Mouse (Mus musculus): Measurements from ENCODE around the gene Utp20. TPM values are rescaled to one million over a fixed set of nuclear protein-coding genes. Genes with fewer than 3 reads are reported as not detected.
"Not testable (repeated sequence)": the region's sequence is repeated elsewhere in the genome, so short reads cannot be mapped to it uniquely, and the experiment has no call there.

Gene Utp20
- total RNA-seq (2021): 10 to 100 TPM; 11.0 to 11.6 TPM

- peak; percentile 53 for DNase-seq (ENCODE audit: low spot score)
- intact Hi-C loops (cut with DNase I): loop anchor here (5.0 kb wide), 3 partner anchors 94 to 324 kb away; partner anchors contain the start of genes Arl1 and Chpt1
Measured at GRCm38 (mm10) chr10:88826188-88826946, at the start of gene Utp20. Utp20 (minus strand) TSS chr10:88826804.

- no peak for DNase-seq (ENCODE audit: low spot score)
- intact Hi-C loops (cut with DNase I): no loop called here
Measured at GRCm38 (mm10) chr10:88874870-88875269, 48.3 kb upstream of the Utp20 start.

- intact Hi-C loops (cut with DNase I): no loop called here
- DNase-seq (ENCODE audit: low spot score): no peak
Measured at GRCm38 (mm10) chr10:88866017-88866416, 39.4 kb upstream of the Utp20 start.

- intact Hi-C loops (cut with DNase I): no loop called here
- DNase-seq (ENCODE audit: low spot score): no peak
Measured at GRCm38 (mm10) chr10:88862293-88862692, 35.7 kb upstream of the Utp20 start.

GRCm38 (mm10) chr10:88861416-88861815 is 34.8 kb upstream of the Utp20 start:
- no peak for DNase-seq (ENCODE audit: low spot score)
- intact Hi-C loops (cut with DNase I): no loop called here

GRCm38 (mm10) chr10:88860911-88861310 is 34.3 kb upstream of the Utp20 start:
- DNase-seq (ENCODE audit: low spot score): no peak
- intact Hi-C loops (cut with DNase I): no loop called here

- intact Hi-C loops (cut with DNase I): no loop called here
- no peak for DNase-seq (ENCODE audit: low spot score)
Measured at GRCm38 (mm10) chr10:88853326-88853725, 26.7 kb upstream of the Utp20 start.

- no peak for DNase-seq (ENCODE audit: low spot score)
- intact Hi-C loops (cut with DNase I): no loop called here
Measured at GRCm38 (mm10) chr10:88849976-88850375, 23.4 kb upstream of the Utp20 start.

GRCm38 (mm10) chr10:88848876-88849476 is 22.4 kb upstream of the Utp20 start:
- no peak for DNase-seq (ENCODE audit: low spot score)
- intact Hi-C loops (cut with DNase I): no loop called here

- no peak for DNase-seq (ENCODE audit: low spot score)
- intact Hi-C loops (cut with DNase I): no loop called here
Measured at GRCm38 (mm10) chr10:88834227-88834626, 7.6 kb upstream of the Utp20 start.

GRCm38 (mm10) chr10:88828361-88828760 is 1.8 kb upstream of the Utp20 start:
- intact Hi-C loops (cut with DNase I): loop anchor here (5.0 kb wide), 3 partner anchors 96 to 326 kb away; partner anchors contain the start of genes Arl1 and Chpt1
- DNase-seq (ENCODE audit: low spot score): no peak

- DNase-seq (ENCODE audit: low spot score): no peak
- intact Hi-C loops (cut with DNase I): loop anchor here (5.0 kb wide), 3 partner anchors 95 to 325 kb away; partner anchors contain the start of genes Arl1 and Chpt1
Measured at GRCm38 (mm10) chr10:88827596-88827995, 992 bp upstream of the Utp20 start.

GRCm38 (mm10) chr10:88826947-88827306 is 323 bp upstream of the Utp20 start:
- not testable (repeated sequence) for DNase-seq (ENCODE audit: low spot score)
- intact Hi-C loops (cut with DNase I): loop anchor here (5.0 kb wide), 3 partner anchors 95 to 325 kb away; partner anchors contain the start of genes Arl1 and Chpt1

- DNase-seq (ENCODE audit: low spot score): no peak
- intact Hi-C loops (cut with DNase I): no loop called here
Measured at GRCm38 (mm10) chr10:88817335-88817734, 9.3 kb downstream of the Utp20 start.

GRCm38 (mm10) chr10:88815256-88815655 is 11.3 kb downstream of the Utp20 start:
- DNase-seq (ENCODE audit: low spot score): no peak
- intact Hi-C loops (cut with DNase I): no loop called here

GRCm38 (mm10) chr10:88811704-88812103 is 14.9 kb downstream of the Utp20 start:
- DNase-seq (ENCODE audit: low spot score): no peak
- intact Hi-C loops (cut with DNase I): no loop called here

- DNase-seq (ENCODE audit: low spot score): no peak
- intact Hi-C loops (cut with DNase I): no loop called here
Measured at GRCm38 (mm10) chr10:88802236-88802635, 24.4 kb downstream of the Utp20 start.

- DNase-seq (ENCODE audit: low spot score): no peak
- intact Hi-C loops (cut with DNase I): no loop called here
Measured at GRCm38 (mm10) chr10:88799381-88799780, 27.2 kb downstream of the Utp20 start.

- intact Hi-C loops (cut with DNase I): no loop called here
- DNase-seq (ENCODE audit: low spot score): no peak
Measured at GRCm38 (mm10) chr10:88797452-88797851, 29.2 kb downstream of the Utp20 start.

- intact Hi-C loops (cut with DNase I): no loop called here
- DNase-seq (ENCODE audit: low spot score): no peak
Measured at GRCm38 (mm10) chr10:88796939-88797338, 29.7 kb downstream of the Utp20 start.

- intact Hi-C loops (cut with DNase I): no loop called here
- DNase-seq (ENCODE audit: low spot score): no peak
Measured at GRCm38 (mm10) chr10:88795226-88795625, 31.4 kb downstream of the Utp20 start.
